Mouse (Mus musculus) kidney, adult 2 months (tissue): ENCODE measurements at regions not wholly inside any gene's neighbourhood (a gene's known extent, or its start where the extent isn't known, plus 50 kb on each side); places are given as distances from the start of the nearest gene placed in this dataset.

Experiments used
- CTCF ChIP-seq: fragments of 200-500 bp; conservative IDR thresholded peaks from 2 replicates; pipeline ENCODE4 v1.5.1; 2011; ENCODE audit warnings: low read depth, mild to moderate bottlenecking, control low read depth, low read length, moderate library complexity, mixed read lengths; ENCODE audit not compliant: insufficient read depth, insufficient read length
- POLR2A ChIP-seq: fragments of 200-500 bp; IDR thresholded peaks from one replicate; pipeline ENCODE4 v1.6.1; 2011; ENCODE audit warnings: low read depth, low read length, control low read depth

DNA sequence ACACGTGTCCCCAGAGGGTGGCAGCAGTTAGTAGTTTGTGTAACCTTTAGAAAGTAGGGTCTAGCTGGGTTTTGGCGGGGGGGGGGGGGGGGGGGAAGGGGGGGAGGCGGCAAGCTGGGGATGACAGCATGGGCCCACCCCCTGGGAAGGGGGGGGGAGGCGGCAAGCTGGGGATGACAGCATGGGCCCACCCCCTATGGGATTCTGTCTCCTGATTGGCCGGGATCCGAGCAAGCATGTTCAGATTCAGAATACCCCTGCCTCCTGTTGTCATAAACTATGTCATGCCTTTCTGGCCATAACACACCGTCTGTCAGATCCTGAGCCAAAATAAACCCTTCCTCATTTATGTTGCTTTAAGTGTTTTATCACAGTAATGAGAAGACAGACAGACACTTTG is 479.1 kb downstream of the Insc start:
- TF ChIP-seq CTCF = no peak
- no peak for TF ChIP-seq POLR2A
